Mouse (Mus musculus): ENCODE results near the gene Prkar1b. TPM values are rescaled to one million over a fixed set of nuclear protein-coding genes. Genes with fewer than 3 reads are reported as not detected.

Gene Prkar1b
- total RNA-seq, 2 experiments from 2014 or later: 3.2 to 4.3 TPM

DNA sequence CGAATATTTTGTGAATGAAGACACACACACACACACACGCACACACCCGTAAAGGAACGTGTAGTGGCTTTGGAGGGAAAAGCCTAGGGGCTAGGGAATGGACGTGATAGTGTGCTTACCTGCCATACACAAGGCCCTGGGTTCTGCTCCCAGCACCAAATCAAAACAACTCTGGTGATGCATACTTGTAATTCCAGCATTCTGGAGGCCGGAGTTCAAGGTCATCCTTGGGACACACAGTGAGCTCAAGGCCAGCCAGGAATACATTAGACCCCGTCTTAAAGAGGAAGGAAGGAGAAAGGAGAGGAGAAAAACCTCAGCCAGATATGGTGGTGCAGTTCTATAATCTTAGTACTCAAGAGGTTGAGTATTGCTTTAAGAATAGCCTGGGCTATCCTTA is 150.1 kb downstream of the Prkar1b start:
- no peak for DNase-seq

DNA sequence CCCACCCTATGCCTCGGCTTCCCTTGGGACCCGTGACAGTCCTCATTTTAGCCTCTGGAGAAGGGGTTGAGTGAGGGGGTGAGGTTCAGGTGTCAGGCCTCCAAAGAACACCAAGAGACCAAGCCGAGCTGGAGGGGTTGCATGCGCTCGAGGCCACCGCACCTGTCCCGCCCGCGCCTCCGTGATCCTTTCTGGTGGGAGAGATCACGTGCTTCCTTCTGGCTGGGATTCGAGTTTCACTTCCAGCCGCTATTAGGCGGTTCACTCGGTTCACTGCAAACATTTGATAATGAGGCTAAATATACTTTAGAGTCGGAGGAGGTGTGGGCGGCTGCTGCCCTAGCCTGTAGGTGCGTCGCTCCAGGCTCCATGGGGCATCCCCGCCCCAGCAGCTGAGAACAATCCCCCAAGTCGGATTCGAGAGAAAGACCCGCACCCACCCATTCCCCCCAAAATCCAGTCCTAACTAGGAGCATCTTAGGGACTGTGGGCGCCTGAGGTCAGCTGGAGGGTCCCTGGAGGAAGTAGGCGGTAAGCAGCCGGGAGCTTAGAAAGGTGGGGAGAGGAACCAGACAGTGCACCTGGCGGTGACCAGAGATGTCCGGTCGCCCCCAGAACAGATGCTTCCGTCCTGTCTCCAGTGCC is 151.7 kb downstream of the Prkar1b start:
- DNase-seq: no peak

DNA sequence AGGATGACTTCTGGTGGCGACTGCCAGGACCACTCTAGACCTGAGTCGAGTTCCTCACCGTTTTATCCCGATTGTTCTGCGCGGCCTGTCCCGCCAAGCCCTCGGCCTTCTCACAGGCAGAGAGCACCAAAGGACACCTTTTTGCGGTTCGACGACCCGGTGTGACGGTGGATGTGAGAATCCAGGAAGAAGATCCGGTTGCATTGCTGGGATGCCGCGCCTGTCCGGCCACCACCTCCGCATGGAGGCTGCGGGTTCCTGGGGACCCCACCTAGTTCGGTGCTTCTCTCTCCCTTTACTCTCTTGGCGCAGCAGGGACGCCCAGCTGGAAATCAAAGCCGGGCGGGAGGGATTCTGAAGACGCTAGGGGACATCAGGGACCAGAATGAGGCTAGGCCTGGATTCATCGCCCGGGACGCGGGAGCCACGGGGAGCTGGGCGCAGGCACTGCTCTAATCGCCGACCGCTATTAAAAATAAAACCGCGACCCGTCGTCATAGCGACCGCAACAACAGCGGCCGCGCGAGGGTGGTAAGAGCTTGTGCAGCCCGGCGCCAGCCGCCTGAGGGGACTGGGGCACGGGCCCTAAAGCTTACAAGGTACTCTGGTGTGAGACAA is 152.5 kb downstream of the Prkar1b start, which contains the start of gene Pdgfa:
TSS of gene Pdgfa (minus strand) at position 200 of the 618 bp plus-strand sequence.
- DNase-seq: peak; percentile 68

DNA sequence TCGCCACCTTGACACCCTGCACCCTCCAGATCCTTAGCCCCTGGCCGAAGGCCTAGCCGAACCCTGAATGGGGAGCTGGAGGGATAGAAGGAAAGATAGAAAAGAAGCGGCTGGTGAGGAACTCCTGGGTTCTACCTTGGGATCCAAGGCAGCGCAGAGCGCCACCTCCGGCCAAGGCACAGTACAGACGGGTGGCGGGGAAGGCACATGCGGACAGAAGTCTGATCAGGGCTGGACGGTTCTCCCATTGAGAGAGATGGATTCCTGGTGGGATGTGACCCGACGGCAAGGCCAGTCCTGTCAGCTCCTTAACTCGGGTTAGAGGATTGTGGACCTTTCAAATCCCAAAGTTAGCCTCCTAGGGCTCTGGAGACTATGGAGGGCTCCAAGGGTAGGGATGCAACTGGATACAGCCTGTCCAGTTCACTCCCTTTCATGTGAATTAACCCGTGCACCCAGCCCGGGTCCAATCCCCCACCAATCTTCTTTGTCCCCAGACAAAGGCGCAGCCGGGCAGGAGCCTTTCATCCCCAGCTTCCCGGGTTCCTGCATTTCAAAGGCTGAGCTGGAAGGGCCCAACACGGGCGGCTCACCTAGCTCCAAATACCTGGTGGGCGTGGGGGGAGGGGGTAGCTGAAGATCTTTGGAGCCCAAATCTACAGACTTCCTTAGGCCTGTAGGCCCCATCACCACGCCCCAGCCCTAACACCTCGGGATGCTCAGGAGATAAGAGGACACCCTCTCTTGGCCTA is 153.3 kb downstream of the Prkar1b start:
- DNase-seq: peak; percentile 47

DNA sequence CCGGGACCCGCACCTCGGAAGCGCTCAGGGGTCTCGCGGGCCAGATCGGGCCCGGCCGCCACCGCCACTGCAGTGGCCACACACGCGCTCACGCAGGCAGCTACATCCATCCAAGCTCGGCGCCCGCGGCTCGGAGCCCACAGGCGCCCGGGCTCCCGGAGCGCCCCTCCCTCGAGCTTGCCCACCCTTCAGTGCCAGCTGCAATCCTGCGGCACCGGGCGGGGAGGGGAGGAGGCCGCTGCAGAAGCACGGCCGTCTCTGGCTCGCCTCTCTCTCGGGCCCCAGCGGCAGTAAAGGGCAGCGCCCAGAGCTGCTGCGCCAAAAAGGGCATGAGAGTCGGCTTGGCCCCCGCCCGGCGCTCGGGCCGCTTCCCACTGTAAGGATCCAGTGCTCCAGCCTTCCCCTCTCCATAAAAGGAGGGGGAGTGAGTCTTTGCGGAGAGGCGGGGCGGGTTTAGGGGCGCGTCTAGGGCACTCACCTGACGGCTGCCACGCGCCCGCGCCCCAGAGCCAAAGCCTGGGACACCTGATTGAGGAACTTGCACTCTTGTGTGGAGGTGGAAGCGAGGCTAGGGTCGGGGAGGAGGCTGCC is 154.0 kb downstream of the Prkar1b start:
- DNase-seq: peak; percentile 79

DNA sequence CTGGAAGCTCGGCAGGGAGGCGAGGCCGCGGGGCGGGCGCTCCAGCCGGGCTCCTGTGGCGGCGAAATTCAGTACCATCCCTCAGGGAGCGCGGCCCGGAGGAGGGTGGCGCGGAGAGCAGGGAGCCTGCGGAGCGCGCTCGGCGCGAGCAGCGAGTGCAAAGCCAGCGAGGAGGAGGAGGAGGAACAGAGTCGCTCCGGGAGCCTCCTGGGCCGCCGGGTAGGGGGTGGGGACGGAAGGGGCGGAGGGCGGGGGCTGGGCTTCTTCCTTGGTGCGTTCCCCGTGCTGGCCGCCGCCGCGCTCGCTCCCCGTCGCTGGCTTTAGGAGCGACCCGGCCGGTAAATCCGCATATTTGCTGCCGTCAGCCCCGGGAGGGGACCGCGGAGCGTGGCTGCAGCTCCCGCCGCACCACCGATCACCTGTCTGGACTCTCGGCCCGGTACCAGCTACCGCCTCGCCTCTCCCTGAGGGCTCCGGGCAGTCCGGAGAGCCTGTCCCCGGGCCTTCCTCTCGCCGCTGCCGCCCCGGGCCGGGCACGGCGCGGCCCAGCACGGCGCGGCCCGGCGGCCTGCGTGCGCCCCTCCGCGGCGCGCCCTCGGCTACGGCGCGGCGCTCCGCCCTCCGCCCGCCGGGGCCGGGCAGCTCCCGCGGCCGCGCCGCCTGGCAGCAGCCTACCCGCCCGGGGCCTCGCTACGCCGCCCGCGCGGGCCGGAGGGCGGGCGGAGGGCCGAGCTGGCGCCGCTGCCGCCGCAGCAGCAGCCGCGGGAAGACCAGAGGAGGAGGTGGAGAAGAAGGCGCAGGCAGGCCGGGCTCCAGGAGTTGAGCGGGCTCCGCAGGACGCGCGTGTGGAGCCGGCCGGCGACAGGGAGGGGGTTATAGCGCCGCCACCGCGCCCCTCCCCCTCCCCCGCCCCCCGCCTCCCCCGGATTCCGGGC is 154.7 kb downstream of the Prkar1b start:
- DNase-seq: peak; percentile 73

DNA sequence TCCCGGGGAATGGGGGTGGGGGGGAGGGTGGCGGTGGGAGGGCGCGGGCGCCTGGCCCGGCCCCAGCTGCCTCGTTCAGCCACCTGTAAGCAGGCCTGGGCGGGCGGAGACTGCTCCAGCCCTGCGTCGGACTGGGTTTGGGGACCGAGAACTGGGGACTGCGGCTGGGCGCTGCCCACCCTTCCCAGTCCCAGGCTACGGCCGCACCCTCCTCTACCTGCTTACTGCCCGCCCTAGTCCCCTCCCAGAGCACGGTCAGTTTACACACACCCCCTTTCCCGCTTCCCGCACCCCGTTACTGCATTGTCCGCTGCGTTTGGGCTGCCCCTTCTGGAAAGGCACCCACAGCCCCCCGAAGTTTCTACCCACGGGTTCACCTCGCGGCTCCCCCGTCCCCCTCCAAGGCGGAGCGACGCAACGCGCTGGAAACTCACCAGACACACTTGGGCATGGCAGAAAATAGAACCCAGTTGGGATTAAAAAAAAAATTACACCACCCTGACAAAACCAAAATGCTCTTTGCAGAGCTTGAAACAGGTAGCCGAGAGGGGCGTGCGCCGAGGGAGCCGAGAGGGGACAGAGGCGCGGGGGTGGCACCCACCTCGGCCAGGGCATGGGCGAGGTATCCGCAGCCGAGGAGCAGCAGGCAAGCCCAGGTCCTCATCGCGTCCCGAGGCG is 155.6 kb downstream of the Prkar1b start:
- peak; percentile 43 for DNase-seq

DNA sequence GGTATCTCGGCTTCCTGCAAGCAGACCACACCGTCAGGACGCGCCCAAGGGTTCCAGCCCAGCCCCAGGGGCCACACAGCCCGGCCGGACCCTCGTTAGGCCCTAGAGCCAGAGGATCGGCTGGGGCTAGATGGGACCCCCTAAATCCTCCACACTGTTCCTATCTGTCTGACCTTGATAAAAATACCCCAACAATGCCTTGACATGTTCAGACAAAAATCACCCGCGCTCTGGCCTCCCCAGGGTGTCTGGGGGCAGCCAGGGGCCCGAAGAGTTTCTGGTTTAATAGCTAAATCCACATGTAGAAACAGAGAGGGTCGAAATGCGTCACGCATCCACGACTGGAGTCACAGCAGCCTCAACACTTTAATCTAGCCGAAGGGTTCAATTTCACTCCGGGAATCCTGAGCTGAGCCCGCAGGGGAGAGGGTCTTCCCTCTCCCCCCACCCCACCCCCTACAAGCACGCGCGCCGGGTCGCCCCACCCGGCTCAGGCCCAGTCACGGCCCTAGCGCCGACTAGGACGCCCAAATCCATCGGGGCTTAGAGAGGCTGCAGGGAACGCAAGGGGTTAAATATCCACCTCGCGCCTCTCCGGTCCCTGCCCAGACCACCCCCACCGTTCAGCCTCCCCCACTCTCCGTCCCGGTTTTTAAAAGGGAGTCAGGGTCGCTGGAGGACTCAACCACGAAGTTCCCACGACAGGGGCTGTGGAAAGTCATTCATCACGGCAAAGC is 156.3 kb downstream of the Prkar1b start:
- no peak for DNase-seq

DNA sequence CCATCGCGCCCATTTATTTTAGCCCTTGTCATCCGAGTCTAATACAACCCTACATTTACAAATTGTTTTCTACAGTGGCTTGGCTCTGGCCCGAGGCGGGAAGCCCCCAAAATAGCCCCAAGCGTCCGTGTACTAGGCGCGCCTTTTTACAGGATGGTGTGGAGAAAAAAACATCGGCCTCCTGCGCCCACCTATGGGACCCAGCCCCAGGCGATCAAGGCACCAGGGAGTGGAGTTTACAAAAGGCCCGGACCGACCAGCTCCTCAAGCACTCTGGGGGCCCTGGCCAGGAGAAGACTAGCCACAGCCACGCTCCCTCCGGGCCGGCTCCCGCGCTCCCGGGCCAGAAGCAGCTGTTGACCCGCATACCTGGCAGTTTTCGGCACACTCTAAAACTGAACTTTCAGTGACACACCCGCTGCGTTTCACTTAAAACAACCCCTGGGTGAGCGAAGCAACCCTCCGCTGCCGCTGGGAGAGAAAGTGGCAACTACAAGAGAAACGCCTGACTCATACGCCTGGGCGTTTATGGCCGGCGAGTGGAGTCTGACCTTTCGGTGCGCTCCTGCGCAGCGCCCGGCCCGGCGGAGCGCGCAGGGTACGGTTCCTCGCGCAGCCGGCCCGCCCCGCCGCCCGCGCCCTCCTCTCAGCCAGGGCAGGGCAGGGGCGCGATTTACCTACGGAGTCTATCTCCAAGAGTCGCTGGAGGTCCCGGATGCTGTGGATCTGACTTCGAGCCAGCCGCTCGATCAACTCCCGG is 157.0 kb downstream of the Prkar1b start:
- peak; percentile 42 for DNase-seq

DNA sequence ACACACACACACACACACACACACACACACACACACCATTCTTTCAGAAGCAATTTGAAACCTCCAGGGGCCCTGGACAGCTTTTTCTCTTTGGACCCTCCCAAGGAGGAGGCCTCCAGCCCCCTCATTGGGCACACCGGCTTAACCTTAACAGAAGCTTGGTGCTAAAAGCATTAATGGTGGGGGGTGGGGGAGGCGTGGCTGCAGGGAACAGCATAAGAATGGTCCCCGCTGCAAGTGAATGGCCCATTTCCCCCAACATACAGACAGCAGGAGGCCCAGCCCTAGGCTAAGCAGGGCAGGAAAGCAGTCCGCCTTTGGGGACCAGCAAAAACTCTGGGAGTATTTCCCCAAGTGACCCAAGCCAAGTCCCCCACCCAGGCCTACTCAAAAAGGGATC is 158.1 kb downstream of the Prkar1b start:
- DNase-seq: no peak

DNA sequence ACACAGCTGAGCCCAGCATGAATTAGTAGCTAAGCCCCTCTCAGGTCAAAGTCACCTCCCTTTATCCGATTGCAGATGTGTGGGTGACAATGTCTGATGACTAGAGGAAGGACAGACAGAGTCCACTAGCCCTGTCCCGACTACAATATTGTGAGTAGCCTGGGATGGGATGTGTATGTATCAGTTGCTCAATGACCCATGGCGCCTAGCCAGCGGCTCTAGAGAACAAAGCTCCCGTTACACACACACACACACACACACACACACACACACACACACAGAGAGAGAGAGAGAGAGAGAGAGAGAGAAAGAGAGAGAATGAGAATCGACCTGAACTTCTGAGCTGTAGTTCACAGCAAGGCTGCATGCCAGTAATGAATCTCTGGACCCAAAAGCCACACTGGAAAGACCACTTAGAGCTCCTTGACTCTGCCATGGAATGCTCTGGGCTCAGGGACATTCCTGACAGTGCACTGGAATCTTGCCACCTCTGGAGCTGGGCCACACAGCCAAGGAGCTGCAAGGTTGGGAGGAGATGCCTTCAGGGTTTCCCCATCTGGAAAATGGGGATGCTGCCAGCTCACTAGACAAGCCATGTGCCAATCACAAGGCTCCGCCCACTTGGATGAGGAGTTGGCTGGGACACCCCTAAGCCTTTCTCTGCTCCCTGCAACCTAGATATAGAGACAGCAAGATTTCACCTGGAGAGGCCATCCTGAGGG is 159.0 kb downstream of the Prkar1b start:
- peak; percentile 69 for DNase-seq

DNA sequence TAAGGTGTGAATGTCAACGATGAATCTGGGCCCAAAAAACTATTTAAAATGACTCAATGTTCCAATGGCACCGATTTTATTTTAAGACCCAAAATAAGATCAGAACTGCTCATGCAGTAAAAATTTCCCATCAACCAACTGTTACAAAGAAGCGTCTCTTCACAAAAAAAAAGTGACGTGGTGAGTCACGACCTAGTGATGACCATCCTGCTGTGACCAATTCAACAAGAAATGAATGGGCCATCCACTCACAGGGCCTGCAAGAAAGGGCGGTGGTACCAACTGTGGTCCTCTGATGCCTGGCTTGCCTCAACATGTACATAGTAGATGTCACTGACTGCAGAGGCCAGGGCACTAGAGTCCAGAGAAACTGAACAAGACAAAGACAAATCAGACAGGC is 160.2 kb downstream of the Prkar1b start:
- no peak for DNase-seq

DNA sequence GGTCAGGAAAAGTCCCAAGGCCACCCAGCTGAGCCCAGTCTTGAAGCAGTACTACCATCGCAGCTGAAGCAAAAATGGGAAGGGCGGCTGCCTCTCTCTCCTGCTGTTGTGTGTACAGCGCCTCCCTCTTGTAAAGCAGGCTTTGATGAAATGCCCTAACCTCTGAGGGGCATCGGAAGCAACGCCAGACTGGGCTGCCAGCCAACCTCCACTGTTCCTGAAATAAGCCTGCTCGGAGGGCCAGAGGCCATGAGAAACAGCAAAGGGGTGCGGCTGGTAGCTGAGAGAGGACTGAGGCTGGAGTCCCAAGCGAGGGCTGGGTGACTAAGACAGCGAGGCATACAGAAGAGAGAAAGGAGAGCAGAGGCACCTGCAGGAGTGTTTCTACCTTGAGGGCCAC is 161.0 kb downstream of the Prkar1b start:
- peak; percentile 56 for DNase-seq

DNA sequence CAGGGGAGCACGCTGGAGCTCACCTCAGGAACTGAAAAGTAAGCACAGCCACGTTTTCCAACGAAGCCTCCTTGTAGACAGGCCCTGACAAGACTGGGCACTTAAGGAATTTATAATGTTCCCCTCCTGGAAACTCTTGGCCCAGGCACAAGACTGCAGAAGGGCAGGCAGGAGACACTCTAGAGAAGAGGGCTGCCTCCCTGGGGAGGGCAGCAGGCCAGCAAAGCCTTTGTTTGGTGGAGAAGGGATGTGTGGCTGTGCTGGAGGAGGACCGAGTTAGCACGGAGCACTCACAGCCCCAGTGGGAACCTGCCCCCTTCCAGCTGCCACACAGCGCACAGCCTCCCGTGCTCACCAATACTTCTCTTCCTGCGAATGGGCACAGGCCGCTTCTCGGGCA is 161.8 kb downstream of the Prkar1b start:
- no peak for DNase-seq

DNA sequence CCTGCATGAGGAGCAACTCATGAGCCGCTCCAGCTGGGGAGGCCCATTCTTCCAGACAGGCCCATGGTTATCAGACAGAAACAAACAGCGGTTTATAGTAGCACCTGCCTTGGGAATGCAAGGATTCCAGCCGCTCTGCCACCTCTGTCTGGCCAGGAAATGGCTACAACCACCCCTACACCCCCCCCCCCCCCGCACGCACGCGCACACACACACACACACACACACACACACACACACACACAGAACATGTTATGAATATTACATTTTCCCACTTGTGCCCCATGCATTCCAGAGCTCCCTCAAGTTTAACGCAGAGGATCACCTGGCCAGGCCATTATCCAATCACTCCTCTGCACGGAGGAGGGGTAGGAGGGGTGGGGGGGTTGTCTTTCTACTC is 167.9 kb downstream of the Prkar1b start:
- no peak for DNase-seq

DNA sequence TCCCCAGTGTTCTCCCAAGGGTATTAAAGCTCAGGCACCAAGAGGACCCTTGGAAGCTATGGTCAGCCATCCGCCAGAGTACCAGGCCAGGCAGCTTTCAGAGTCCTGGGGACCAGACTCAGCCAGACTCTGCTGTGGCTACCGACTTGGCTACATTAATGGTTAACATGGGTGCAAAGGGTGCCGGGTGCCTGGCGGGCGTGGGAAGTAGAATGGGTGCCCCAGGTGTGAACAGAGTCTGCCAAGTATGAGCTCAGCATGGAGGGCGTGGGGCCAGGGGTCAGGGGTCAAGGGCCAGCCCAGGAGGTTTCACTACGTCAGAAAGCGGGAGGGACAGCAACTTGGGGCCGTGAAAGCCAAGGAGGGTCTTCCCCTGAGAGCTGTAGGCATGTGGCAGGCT is 169.2 kb downstream of the Prkar1b start:
- DNase-seq: no peak

DNA sequence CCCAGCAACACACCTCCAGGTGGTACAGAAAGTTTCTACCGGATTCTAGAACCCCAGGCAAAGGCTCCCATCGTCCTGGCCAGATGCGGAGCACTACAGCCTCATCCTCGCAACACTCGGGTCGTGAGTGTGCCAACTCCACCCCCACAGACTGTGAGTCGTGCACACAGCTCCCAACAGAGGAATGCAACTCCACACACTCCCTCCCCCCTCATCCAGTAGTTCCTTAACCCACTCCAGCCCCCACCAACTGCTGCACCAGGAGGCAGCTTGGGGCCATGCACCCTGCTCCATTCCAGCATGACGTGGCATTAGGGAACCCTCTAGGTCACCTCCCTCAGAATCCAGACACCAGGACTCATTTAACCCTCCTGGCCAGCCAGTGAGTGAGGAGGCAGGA is 170.0 kb downstream of the Prkar1b start:
- DNase-seq: no peak

DNA sequence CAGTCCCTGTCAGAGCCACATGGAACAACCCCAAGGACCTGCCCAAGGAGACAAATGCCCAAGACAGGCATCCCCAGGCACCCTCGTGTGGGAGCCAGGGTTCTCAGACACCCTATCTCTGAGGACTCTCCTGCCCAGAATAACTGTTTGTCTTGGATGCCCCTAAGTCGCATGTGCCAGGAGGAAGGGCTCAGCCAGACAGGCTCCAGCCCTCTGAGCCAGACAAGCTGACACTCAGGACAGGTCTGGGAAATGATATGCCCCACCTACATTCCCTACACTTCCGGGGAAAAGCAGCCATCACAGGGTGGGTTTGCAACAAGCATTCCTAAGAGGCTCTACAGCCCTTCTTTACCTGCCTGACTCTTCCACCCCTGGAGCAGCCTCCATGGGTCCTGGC is 172.0 kb downstream of the Prkar1b start:
- DNase-seq: no peak

DNA sequence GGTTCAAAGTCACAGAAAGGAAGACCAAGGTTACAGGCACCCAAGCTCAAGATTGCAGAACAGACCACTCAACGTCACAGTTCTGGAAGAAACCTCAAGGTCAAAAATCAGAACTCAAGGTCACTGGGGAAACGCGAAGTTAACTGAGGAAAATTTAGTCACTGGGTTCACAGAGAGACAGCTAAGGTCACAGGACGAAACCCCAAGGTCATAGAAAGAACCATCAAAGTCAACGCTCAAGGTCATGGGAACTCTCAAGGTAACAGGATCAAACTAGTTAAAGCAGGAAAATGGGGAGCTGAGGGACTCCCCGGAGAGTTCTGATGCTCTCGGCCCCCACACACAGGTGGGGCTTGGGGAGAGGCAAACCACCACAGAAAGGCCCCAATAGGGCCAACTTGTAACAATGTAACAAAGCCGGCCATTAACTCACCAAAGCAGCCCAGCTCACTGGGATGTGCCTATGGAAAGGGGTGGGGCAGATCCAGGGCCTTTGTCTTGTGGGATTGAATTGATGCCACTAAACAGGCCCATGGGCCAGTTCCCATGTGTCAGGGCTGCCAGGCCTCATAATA is 174.8 kb downstream of the Prkar1b start:
- no peak for DNase-seq
